Mouse (Mus musculus): Measurements from ENCODE around the gene Olfr955. TPM values are rescaled to one million over a fixed set of nuclear protein-coding genes. Genes with fewer than 3 reads are reported as not detected.

The Olfr955 gene
- polyA plus RNA-seq, 1 experiment from 2014 or later: not detected

Other genes starting within 250 kb of the Olfr955 start
- not detected in 2 replicates for gene Olfr1537, start 221.9 kb downstream of the Olfr955 start, polyA plus RNA-seq (2015; fragmentation: Nextera tagmentation; extraction: Ambion mirVana)
- gene Olfr945, start 195.1 kb downstream of the Olfr955 start, polyA plus RNA-seq (2015; fragmentation: Nextera tagmentation; extraction: Ambion mirVana): not detected in 2 replicates
- not detected in 2 replicates for gene Olfr948, start 145.9 kb downstream of the Olfr955 start, polyA plus RNA-seq (2015; fragmentation: Nextera tagmentation; extraction: Ambion mirVana)
- gene Olfr951, start 84.5 kb downstream of the Olfr955 start, polyA plus RNA-seq (2015; fragmentation: Nextera tagmentation; extraction: Ambion mirVana): not detected in 2 replicates
- not detected in 2 replicates for gene Olfr952, start 44.8 kb downstream of the Olfr955 start, polyA plus RNA-seq (2015; fragmentation: Nextera tagmentation; extraction: Ambion mirVana)
- not detected in 2 replicates for gene Olfr954, start 15.2 kb downstream of the Olfr955 start, polyA plus RNA-seq (2015; fragmentation: Nextera tagmentation; extraction: Ambion mirVana)
- not detected in 2 replicates for gene Olfr44, start 22.1 kb upstream of the Olfr955 start, polyA plus RNA-seq (2015; fragmentation: Nextera tagmentation; extraction: Ambion mirVana)
- gene Olfr957, start 43.9 kb upstream of the Olfr955 start, polyA plus RNA-seq (2015; fragmentation: Nextera tagmentation; extraction: Ambion mirVana): not detected in 2 replicates
- gene Olfr958, start 82.1 kb upstream of the Olfr955 start, polyA plus RNA-seq (2015; fragmentation: Nextera tagmentation; extraction: Ambion mirVana): not detected in 2 replicates
- not detected in 2 replicates for gene Olfr959, start 103.6 kb upstream of the Olfr955 start, polyA plus RNA-seq (2015; fragmentation: Nextera tagmentation; extraction: Ambion mirVana)
- gene AW551984, start 132.5 kb upstream of the Olfr955 start, polyA plus RNA-seq (2015; fragmentation: Nextera tagmentation; extraction: Ambion mirVana): 7.8 and 9.6 TPM in 2 replicates
- gene Olfr148, start 138.7 kb upstream of the Olfr955 start, polyA plus RNA-seq (2015; fragmentation: Nextera tagmentation; extraction: Ambion mirVana): not detected in 2 replicates
- gene Olfr960, start 149.4 kb upstream of the Olfr955 start, polyA plus RNA-seq (2015; fragmentation: Nextera tagmentation; extraction: Ambion mirVana): not detected in 2 replicates
- gene Olfr961, start 173.1 kb upstream of the Olfr955 start, polyA plus RNA-seq (2015; fragmentation: Nextera tagmentation; extraction: Ambion mirVana): not detected in 2 replicates
- not detected in 2 replicates for gene Olfr963, start 195.3 kb upstream of the Olfr955 start, polyA plus RNA-seq (2015; fragmentation: Nextera tagmentation; extraction: Ambion mirVana)
- gene Olfr149, start 235.2 kb upstream of the Olfr955 start, polyA plus RNA-seq (2015; fragmentation: Nextera tagmentation; extraction: Ambion mirVana): not detected in 2 replicates
- not detected in 2 replicates for gene Olfr965, start 239.4 kb upstream of the Olfr955 start, polyA plus RNA-seq (2015; fragmentation: Nextera tagmentation; extraction: Ambion mirVana)